Mouse (Mus musculus) forebrain, embryonic 11.5 days (tissue): ENCODE data around the gene AW209491. TPM values are rescaled to one million over a fixed set of nuclear protein-coding genes. Genes with fewer than 3 reads are reported as not detected.

ENCODE experiments used
- ATAC-seq: fragments of 200-750 bp; cut with Nextera tagmentation; replicated peaks from 2 replicates; pipeline ENCODE4 v1.8.0; 2017; ENCODE audit warnings: moderate TSS enrichment; ENCODE audit not compliant: low FRiP score
- DNase-seq: peaks from one replicate; pipeline ENCODE4 v3.0.0-alpha.2; 2017; ENCODE audit warnings: low spot score
- H3K27ac ChIP-seq: fragments of 300-500 bp; sonication (generic); 2 replicates; pipeline ENCODE4 v1.5.1; 2014; ENCODE audit warnings: low read depth, low read length
- H3K27me3 ChIP-seq: fragments of 300-500 bp; sonication (generic); 2 replicates; pipeline ENCODE4 v1.6.1; 2014; ENCODE audit warnings: mild to moderate bottlenecking, low read length, mixed read lengths; ENCODE audit not compliant: control insufficient read depth, insufficient read depth
- H3K36me3 ChIP-seq: fragments of 300-500 bp; sonication (generic); 2 replicates; pipeline ENCODE4 v1.6.1; 2014; ENCODE audit warnings: mild to moderate bottlenecking, low read length, moderate library complexity, mixed read lengths; ENCODE audit not compliant: control insufficient read depth, insufficient read depth
- H3K4me1 ChIP-seq: fragments of 300-500 bp; sonication (generic); replicated peaks from 2 replicates; pipeline ENCODE4 v1.6.1; 2014; ENCODE audit warnings: low read length, mixed read lengths; ENCODE audit not compliant: control insufficient read depth, insufficient read depth
- H3K4me2 ChIP-seq: fragments of 300-500 bp; sonication (generic); 2 replicates; pipeline ENCODE4 v1.6.1; 2014; ENCODE audit warnings: low read depth, mild to moderate bottlenecking, low read length, moderate library complexity, mixed read lengths; ENCODE audit not compliant: severe bottlenecking
- H3K4me3 ChIP-seq: fragments of 300-500 bp; sonication (generic); 2 replicates; pipeline ENCODE4 v1.5.1; 2014; ENCODE audit warnings: low read depth, low read length
- H3K9ac ChIP-seq: fragments of 300-500 bp; sonication (generic); 2 replicates; pipeline ENCODE4 v1.6.1; 2014; ENCODE audit warnings: low read length
- H3K9me3 ChIP-seq: fragments of 300-500 bp; sonication (generic); 2 replicates; pipeline ENCODE4 v1.6.1; 2016; ENCODE audit warnings: low read length, mixed read lengths; ENCODE audit not compliant: control insufficient read depth
- WGBS: fragments of 180-500 bp; shearing (Covaris S2); extraction: QIAGEN DNeasy Blood & Tissue Kit; methylation state at CpG from one replicate; pipeline ENCODE4 v1.1.7; 2014; 5-methylcytosine and 5-hydroxymethylcytosine counted together
- polyA plus RNA-seq: library from polyadenylated mRNA; unstranded; fragments of >200 nt; fragmentation: Nextera tagmentation; extraction: Ambion mirVana; gene quantifications from 2 replicates; pipeline ENCODE4 v1.2.1, GENCODE M21; 2014

AW209491 gene
- polyA plus RNA-seq: 26.0 and 30.2 TPM in 2 replicates

DNA sequence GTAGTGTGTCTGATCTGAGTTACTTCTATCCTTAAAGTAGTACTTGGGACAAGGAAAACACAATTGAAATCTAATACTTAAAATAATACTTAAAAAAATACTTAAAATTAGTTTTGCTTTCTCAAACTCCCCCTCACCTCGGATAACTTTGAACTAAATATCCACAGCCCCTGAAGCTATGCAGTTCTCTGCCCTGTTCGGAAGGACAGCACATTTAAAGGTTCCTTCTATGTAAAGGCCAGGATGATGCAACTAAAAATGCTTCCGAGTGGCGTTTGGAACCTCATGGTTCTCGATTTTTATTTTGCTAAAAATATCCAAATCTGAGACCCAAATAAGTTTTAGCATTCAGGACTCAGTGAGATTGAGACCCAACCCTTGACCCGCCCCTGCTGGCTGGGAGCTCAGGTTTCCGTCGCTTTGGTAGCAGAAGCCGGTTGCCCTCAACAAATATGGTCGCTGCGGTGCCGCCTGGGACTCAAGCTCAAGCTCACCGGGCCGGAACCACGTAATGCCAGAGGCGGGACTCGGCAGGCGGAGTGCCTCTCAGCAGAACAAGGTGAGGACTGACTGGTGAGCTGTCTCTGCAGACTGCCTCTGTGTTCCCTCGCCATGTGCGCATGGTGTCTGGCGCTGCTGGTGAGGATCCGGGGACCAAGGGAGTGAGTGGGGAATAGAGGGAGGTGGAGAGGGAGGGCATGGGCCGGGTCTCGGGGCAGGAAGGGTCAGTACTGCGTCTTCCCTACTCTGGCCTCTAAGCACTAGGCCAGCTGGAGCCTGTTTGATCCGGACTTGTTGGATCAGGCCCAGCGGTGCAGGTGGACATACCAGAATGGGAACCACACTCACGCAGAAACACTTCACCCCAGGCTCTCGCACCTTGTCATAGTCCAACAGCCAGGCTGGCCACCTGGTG, at the start of gene AW209491:
Gene AW209491, plus strand, starts transcription at position 429 of the 916 bp plus-strand sequence.
- Histone ChIP-seq H3K36me3 (peaks cover 2% of the 10 kb centered on the region; the same call in 1 of the 2 replicates), H3K4me3 (peak within 1 kb of the TSS; percentile 51), H3K9ac (peak within 1 kb of the TSS; percentile 70), H3K27ac (no peak within 1 kb of the TSS), H3K27me3 (no peaks in the 10 kb centered on the region), H3K4me1 (0 out of 2 replicates have a peak, but pooled peaks cover 3% of the 10 kb centered on the region), H3K9me3 (no peaks in the 10 kb centered on the region), H3K4me2 (peak within 1 kb of the TSS; percentile 64)
- WGBS: 1% methylated on average over 29 of the region's 29 CpGs
- ATAC-seq: peak; percentile 95
- DNase-seq: peak; percentile 95

DNA sequence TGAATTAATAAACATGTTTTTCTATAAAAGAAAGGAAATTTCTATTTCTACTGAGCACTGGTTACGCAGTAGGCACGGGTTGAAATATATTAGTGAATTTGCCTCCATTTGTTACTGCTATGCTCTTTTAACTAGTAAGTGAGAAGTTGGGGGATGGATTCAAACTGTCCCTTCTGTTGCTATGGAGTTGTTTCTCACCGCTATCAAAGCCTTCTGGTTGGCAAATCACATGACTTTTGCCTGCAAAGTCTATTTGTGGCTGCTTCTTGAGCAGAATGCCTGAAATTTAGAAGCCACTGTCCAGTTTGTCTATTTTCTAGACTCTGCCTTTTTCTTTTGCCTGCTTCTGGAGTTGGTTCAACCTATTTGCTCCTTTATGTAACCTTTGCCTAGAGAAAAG, 49.6 kb upstream of the AW209491 start:
- no peak for ATAC-seq
- Histone ChIP-seq H3K4me1 (no peaks in the 10 kb centered on the region), H3K9me3 (no peaks in the 10 kb centered on the region), H3K36me3 (no peaks in the 10 kb centered on the region), H3K4me2 (no peak overlapping the region), H3K27me3 (no peaks in the 10 kb centered on the region), H3K9ac (no peak overlapping the region), H3K4me3 (no peak overlapping the region), H3K27ac (no peak overlapping the region)
- DNase-seq: no peak
- WGBS: 84% methylated on average over 3 of the region's 3 CpGs

DNA sequence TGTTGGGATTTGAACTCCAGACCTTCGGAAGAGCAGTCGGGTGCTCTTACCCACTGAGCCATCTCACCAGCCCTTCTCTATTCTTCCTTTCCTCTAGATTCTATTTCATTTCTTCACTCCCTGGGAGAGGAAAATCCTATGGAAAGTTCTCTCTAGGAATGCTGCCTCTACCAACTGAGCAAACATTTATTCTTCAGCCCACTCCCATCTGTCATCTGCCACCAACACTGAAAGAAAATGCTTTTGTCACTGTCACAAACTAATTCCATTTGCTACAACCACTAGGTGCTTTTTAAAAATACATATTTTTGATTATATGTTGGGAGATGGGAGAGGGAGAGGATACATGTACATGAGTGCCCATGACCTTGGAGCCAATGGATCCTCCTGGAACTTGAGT, 27.2 kb upstream of the AW209491 start:
- no peak for DNase-seq
- no peak overlapping the region for H3K4me3 ChIP-seq
- H3K4me2 ChIP-seq: no peak overlapping the region
- no peaks in the 10 kb centered on the region for H3K4me1 ChIP-seq
- H3K27me3 ChIP-seq: no peaks in the 10 kb centered on the region
- ATAC-seq: no peak
- H3K36me3 ChIP-seq: no peaks in the 10 kb centered on the region
- H3K27ac ChIP-seq: no peak overlapping the region
- 90% methylated on average over 2 of the region's 2 CpGs for WGBS
- no peak overlapping the region for H3K9ac ChIP-seq
- H3K9me3 ChIP-seq: no peaks in the 10 kb centered on the region

DNA sequence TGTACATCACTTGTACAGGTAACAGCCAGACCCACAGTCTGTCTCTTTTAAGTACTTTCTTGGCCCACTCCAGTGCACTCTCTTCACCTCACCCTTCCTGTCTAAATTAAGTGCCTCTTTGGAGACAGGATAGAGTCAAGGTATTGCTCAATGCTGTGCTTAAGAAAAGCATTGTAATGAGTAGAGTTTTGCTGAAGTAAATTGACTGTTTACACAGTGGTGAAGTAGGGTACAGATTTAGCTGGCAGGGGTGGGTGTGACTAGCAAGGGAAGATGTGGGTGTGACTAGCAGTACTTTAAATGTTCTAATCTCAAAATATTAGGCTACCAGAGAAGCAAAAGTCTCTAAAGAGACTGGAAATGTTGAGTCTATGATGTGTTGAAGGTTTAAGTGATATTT, 22.3 kb upstream of the AW209491 start:
- ATAC-seq (no peak), DNase-seq (no peak)
- Histone ChIP-seq H3K4me3 (no peak overlapping the region), H3K27me3 (no peaks in the 10 kb centered on the region), H3K9ac (no peak overlapping the region), H3K4me1 (no peaks in the 10 kb centered on the region), H3K9me3 (no peaks in the 10 kb centered on the region), H3K36me3 (no peaks in the 10 kb centered on the region), H3K4me2 (no peak overlapping the region), H3K27ac (no peak overlapping the region)

DNA sequence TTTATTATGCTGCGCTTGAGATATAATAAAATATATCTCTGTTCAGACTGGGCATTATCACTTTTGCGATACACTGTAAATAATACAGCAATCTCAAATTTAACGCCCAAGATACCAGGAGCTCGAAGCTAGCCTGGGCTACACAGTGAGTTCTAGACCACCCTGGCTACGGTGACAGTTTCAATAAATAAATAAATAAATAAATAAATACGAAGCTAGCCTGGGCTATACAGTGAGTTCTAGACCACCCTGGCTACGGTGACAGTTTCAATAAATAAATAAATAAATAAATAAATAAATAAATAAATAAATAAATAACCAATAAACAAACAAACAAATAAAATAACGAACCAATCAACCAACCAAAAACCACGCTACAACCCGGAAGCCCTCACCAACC, 17.5 kb upstream of the AW209491 start:
- H3K27ac ChIP-seq: no peak overlapping the region
- 10% methylated on average over 10 of the region's 10 CpGs for WGBS

DNA sequence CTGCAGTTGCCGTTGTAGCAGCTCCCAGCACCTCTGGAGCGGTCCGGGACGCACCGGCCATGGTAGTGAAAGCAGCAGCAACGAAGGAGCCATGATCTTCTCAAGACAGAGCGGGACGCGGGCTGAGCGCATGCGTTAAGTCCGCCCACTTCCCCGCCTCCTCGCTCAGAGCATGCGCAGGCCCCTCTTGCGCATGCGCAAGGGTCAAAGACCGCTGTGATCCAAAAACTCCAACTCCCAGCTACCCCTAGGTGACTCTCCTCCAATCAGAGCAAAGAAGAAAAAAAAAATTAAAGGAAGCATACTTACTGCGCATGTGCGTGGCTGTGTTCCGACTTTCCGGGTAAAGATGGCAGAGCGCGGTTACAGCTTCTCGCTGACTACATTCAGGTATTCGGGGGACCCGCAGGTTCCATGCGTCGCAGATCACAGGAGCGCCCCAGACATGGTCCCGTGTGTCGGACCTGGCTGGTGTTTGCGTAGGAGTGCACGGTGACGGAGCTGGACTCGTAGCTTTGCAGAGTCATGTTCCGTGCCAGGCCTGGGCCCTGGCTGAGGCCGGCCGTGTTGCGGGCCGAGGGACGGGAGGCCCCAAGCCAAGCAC, 16.9 kb upstream of the AW209491 start, which contains the start of the genes Mrpl32 and Psma2:
Gene Mrpl32, minus strand, starts transcription at position 240 of the 604 bp plus-strand sequence.
Gene Psma2, plus strand, starts transcription at position 315 of the 604 bp plus-strand sequence.
- peak; percentile 98 for DNase-seq
- peak within 1 kb of the TSS; percentile 67 for H3K4me2 ChIP-seq
- H3K4me1 ChIP-seq: no peaks in the 10 kb centered on the region; the same call in 1 of the 2 replicates
- no peak within 1 kb of the TSS for H3K27ac ChIP-seq
- H3K4me3 ChIP-seq: peak within 1 kb of the TSS; percentile 72
- under 1% methylated on average over 42 of the region's 42 CpGs for WGBS
- H3K36me3 ChIP-seq: no peaks in the 10 kb centered on the region; the same call in 1 of the 2 replicates
- H3K9ac ChIP-seq: peak within 1 kb of the TSS; percentile 82
- ATAC-seq: peak; percentile 99
- H3K27me3 ChIP-seq: no peaks in the 10 kb centered on the region
- no peaks in the 10 kb centered on the region for H3K9me3 ChIP-seq

More for the DNA sequence above, 17.5 kb upstream of the AW209491 start:
- peak overlapping the region; percentile 72 for H3K4me3 ChIP-seq
- H3K4me2 ChIP-seq: peak overlapping the region; percentile 62
- ATAC-seq: peak; percentile 72
- H3K9ac ChIP-seq: peak overlapping the region; percentile 78
- no peaks in the 10 kb centered on the region; the same call in 1 of the 2 replicates for H3K36me3 ChIP-seq
- no peak for DNase-seq
- no peaks in the 10 kb centered on the region for H3K27me3 ChIP-seq
- no peaks in the 10 kb centered on the region for H3K9me3 ChIP-seq
- no peaks in the 10 kb centered on the region; the same call in 1 of the 2 replicates for H3K4me1 ChIP-seq

DNA sequence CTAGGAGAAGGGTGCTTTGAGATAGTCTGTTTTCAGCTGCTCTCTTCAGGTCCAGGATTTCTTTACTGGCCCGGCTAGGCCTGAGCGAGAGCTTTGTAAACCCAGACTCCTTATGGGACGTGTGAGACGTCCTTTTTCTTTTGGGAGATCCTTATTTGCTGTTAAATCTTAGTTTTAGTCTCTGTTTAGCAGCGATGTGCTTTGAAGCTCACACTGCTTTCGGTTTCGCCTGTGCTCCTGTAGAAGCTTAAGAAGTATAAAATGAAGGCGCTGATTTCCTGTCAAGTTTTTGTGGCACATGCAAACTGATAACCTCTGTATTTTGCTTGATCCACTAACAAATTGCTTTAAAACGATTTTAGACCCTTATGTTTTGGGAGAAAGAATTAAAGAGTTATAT, 16.4 kb upstream of the AW209491 start:
- ATAC-seq: no peak
- WGBS: under 1% methylated on average over 9 of the region's 9 CpGs
- H3K36me3 ChIP-seq: no peaks in the 10 kb centered on the region; the same call in 1 of the 2 replicates
- no peak overlapping the region for H3K27ac ChIP-seq
- H3K4me2 ChIP-seq: peak overlapping the region; percentile 67
- no peaks in the 10 kb centered on the region; the same call in 1 of the 2 replicates for H3K4me1 ChIP-seq
- H3K9me3 ChIP-seq: no peaks in the 10 kb centered on the region
- H3K27me3 ChIP-seq: no peaks in the 10 kb centered on the region
- H3K9ac ChIP-seq: peak overlapping the region; percentile 82
- no peak for DNase-seq
- H3K4me3 ChIP-seq: peak overlapping the region; percentile 72

DNA sequence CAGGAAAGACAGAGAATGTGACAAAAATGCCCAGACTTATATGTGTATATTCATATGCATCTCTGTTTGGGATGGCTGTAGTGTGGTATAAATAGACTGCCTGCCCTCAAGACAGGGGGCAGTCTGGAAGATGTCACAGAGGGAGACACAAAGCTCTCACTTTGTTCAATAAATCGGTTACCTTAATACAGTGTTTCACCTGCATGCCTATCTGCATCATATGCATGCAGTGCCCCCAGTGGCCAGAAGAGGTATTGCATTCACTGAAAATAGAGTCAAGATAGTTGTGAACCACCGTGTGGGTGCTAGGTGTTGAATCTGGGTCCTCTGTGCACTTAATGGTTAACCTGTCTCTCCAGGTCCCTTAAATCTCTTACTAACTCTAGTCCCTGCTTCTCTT, 11.2 kb upstream of the AW209491 start:
- no peaks in the 10 kb centered on the region; the same call in none of the 2 replicates for H3K36me3 ChIP-seq
- no peak overlapping the region for H3K9ac ChIP-seq
- no peaks in the 10 kb centered on the region; the same call in 1 of the 2 replicates for H3K4me1 ChIP-seq
- H3K9me3 ChIP-seq: no peaks in the 10 kb centered on the region
- H3K27me3 ChIP-seq: no peaks in the 10 kb centered on the region
- no peak overlapping the region for H3K4me3 ChIP-seq
- H3K27ac ChIP-seq: no peak overlapping the region
- 45% methylated on average over 2 of the region's 2 CpGs for WGBS
- no peak overlapping the region for H3K4me2 ChIP-seq
- ATAC-seq: 0 out of 2 replicates have a peak, but pooled peaks have one; percentile 53
- peak; percentile 69 for DNase-seq
